Mouse (Mus musculus) lung, adult 2 months (tissue): ENCODE data around the gene B3gnt9. TPM values are rescaled to one million over a fixed set of nuclear protein-coding genes. Genes with fewer than 3 reads are reported as not detected.
"Not testable (repeated sequence)": the region's sequence is repeated elsewhere in the genome, so short reads cannot be mapped to it uniquely, and the experiment has no call there.

Source experiments
- DNase-seq: peaks from one replicate; pipeline ENCODE4 v3.0.0; 2022
- H3K4me1 ChIP-seq: fragments of 200-500 bp; 2 replicates; pipeline ENCODE4 v1.6.1; 2011; ENCODE audit warnings: low read length; ENCODE audit not compliant: control insufficient read depth, insufficient read depth
- H3K4me3 ChIP-seq: fragments of 200-500 bp; replicated peaks from 2 replicates; pipeline ENCODE3; 2011; ENCODE audit warnings: low read depth, mild to moderate bottlenecking, control low read depth, low read length; ENCODE audit errors: extremely low read depth
- CTCF ChIP-seq: fragments of 200-500 bp; IDR thresholded peaks from 2 replicates; pipeline ENCODE4 v1.5.1; 2011; ENCODE audit warnings: mild to moderate bottlenecking, low read length, control low read depth; ENCODE audit not compliant: insufficient read depth
- POLR2A ChIP-seq: fragments of 200-500 bp; IDR thresholded peaks from 2 replicates; pipeline ENCODE4 v1.6.1; 2011; ENCODE audit warnings: low read depth, mild to moderate bottlenecking, control low read depth, low read length, borderline replicate concordance; ENCODE audit errors: extremely low read depth
- WGBS: fragments of 180-500 bp; shearing (Covaris S2); methylation state at CpG from one replicate; pipeline ENCODE4 v1.1.7; 2018; 5-methylcytosine and 5-hydroxymethylcytosine counted together
- polyA plus RNA-seq: library from polyadenylated mRNA; depleted of rRNA; stranded (reverse); fragments of >200 nt; gene quantifications from 2 replicates; pipeline ENCODE4 v1.2.3, GENCODE M21; 2012

Gene B3gnt9
- polyA plus RNA-seq, 1 experiment: 35.5 TPM

DNA sequence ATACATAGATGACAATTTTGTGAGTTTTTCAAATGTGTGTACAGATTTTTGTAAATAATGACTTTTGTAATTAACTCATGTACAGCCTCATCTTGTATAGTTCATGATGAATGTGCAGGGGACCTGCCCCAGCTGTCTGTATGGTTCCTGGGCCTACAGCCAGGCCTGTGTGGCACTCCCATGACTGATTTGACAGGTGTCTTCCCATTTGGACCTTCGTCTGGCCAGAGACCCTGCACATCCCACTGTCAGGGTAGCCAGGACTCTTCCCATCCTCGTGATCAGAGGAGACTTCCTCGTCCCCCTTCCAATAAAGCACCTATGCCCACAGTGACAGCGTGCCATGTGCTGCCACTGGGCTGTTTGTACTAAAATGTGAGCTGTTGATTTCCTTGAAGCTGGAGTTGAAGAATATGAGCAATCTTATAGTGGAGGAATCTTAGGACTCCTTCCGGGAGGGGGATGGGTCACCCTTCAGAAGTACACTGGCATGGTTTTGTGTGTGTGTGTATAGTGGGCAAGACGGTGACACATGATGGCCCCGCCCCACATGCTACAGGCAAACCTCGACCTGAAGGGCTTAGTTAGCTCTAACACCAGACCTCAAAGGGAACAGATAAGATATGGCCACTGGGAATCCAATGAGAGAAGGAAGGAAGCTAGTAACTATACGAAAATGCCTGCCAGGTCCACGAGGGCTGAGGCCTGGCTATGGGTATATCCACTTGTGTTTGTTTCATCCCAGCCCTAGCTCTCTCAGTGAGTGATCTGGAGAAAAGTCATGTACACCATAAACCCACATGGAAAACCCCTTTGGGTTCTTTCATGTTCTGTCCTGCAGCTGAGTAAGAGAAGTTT lies 2.0 kb downstream of the B3gnt9 start:
- Histone ChIP-seq H3K4me3 (no peak overlapping the region), H3K4me1 (peaks cover 12% of the 10 kb centered on the region)
- 78% methylated on average over 10 of the region's 10 CpGs for WGBS
- TF ChIP-seq POLR2A (no peak), CTCF (no peak)
- DNase-seq: no peak

GRCm38 (mm10) chr8:105251954-105252353 lies 3.0 kb downstream of the B3gnt9 start:
- Histone ChIP-seq H3K4me3 (no peak overlapping the region), H3K4me1 (peaks cover 12% of the 10 kb centered on the region)
- DNase-seq: peak; percentile 33
- 69% methylated on average over 6 of the region's 6 CpGs for WGBS
- TF ChIP-seq POLR2A (no peak), CTCF (no peak)

- DNase-seq: no peak
- WGBS: 78% methylated on average over 7 of the region's 7 CpGs
- TF ChIP-seq CTCF: no peak
- peaks cover 4% of the 10 kb centered on the region; the same call in 1 of the 2 replicates for H3K4me1 ChIP-seq
- no peak overlapping the region for H3K4me3 ChIP-seq
These were observed 13.9 kb downstream of the B3gnt9 start for GRCm38 (mm10) chr8:105241016-105241415.

GRCm38 (mm10) chr8:105237442-105238142 lies 17.4 kb downstream of the B3gnt9 start:
- no peak for TF ChIP-seq CTCF
- no peak for TF ChIP-seq POLR2A
- peaks cover 6% of the 10 kb centered on the region for H3K4me1 ChIP-seq
- DNase-seq: no peak
- H3K4me3 ChIP-seq: no peak overlapping the region
- 92% methylated on average over 14 of the region's 14 CpGs for WGBS

DNA sequence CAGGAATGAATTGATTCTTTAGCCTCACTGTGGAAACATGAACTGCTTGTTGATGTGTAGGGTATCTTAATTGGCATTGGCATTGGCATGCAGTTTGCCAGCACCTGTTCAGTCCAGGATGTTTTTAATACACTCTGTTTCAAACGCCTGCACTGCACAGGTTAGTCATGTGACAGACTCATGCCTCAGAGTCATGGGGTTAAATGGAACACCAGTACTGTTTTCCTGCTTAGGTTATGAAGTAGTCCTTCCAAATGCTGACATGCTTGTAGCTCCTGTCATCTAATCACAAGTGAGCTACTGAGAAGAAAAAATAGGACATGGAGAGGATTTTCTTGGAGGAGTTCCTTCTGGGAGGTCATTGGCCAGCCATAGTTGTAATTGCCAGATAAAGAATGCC lies 19.7 kb downstream of the B3gnt9 start:
- TF ChIP-seq POLR2A: no peak
- TF ChIP-seq CTCF: no peak
- DNase-seq: no peak
- H3K4me1 ChIP-seq: peaks cover 12% of the 10 kb centered on the region
- WGBS: 59% methylated on average over 1 of the region's 1 CpGs
- H3K4me3 ChIP-seq: no peak overlapping the region

- TF ChIP-seq CTCF (no peak), POLR2A (no peak)
- no peak overlapping the region for H3K4me3 ChIP-seq
- DNase-seq: no peak
- H3K4me1 ChIP-seq: peaks cover 11% of the 10 kb centered on the region
- 33% methylated on average over 1 of the region's 1 CpGs for WGBS
These were observed 21.6 kb downstream of the B3gnt9 start for GRCm38 (mm10) chr8:105233126-105233935.

- not testable (repeated sequence) for H3K4me3 ChIP-seq, DNase-seq
- 87% methylated on average over 4 of the region's 4 CpGs for WGBS
- H3K4me1 ChIP-seq: peaks cover 11% of the 10 kb centered on the region
These were observed 22.6 kb downstream of the B3gnt9 start for GRCm38 (mm10) chr8:105232321-105232693.

GRCm38 (mm10) chr8:105231503-105232320 lies 23.2 kb downstream of the B3gnt9 start:
- DNase-seq: no peak
- WGBS: 66% methylated on average over 12 of the region's 12 CpGs
- Histone ChIP-seq H3K4me1 (peaks cover 11% of the 10 kb centered on the region), H3K4me3 (no peak overlapping the region)
- TF ChIP-seq POLR2A (no peak), CTCF (no peak)

DNA sequence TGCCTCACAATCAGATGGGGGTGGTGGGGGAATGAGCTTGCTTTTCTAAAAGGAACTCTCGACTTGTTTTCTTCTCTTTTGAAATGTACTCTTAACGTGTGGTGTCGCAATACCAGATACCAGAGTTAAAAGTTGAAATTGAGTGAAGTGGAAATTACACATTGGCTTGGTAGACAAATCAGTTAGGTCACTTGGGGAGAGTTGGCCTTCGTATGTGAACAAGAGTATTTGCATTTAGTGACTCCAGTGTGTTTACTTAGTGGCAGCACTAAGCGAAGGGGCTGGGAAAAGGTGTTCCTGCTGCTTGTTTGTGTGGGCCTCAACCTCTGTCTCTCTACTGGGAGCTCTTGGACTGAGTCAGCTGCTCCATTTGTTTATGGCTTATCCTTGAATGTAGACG lies 29.0 kb downstream of the B3gnt9 start:
- no peak for TF ChIP-seq CTCF
- TF ChIP-seq POLR2A: no peak
- Histone ChIP-seq H3K4me1 (peaks cover 7% of the 10 kb centered on the region), H3K4me3 (peak overlapping the region; percentile 84)
- WGBS: 6% methylated on average over 6 of the region's 6 CpGs
- peak; percentile 46 for DNase-seq
